In genomic region chr8:104078091-104078490, GRCm38 (mm10) we compare ENCODE assay signal across 22 mouse cellular contexts. TPM values are rescaled to one million over a fixed set of nuclear protein-coding genes. Genes with fewer than 3 reads are reported as not detected.
DNase-seq lines count a peak whose midpoint lies in the region; ATAC-seq and TF ChIP-seq lines count a peak whose summit lies in the region.
"Had no signal": no experiment of that assay in that cellular context is flagged by ENCODE, and none has a peak within 500 bp of the region (broad histone marks: within the 10 kb centered on the region; RNA-seq: fewer than 3 reads in every experiment).

No protein-coding gene starts in this region.

- intact Hi-C loops in left cerebral cortex, postnatal 4 days (cut with DNase I) = no loop called here

- H3K4me3 ChIP-seq in forebrain, embryonic 13.5 days = no peak overlapping the region
- H3K4me3 ChIP-seq in forebrain, embryonic 10.5 days = no peak overlapping the region
- H3K4me3 ChIP-seq in neural tube, embryonic 13.5 days = no peak overlapping the region
- no peak overlapping the region for H3K4me3 ChIP-seq in hindbrain, embryonic 11.5 days (ENCODE audit: low read depth, low read length)
- H3K4me3 ChIP-seq: hindbrain, embryonic 10.5 days; midbrain, embryonic 12.5 days had no signal

- H3K27ac ChIP-seq in forebrain, embryonic 13.5 days = no peak overlapping the region
- H3K27ac ChIP-seq in forebrain, embryonic 10.5 days = no peak overlapping the region
- H3K27ac ChIP-seq in neural tube, embryonic 13.5 days (replicated peaks) = no peak overlapping the region
- no peak overlapping the region for H3K27ac ChIP-seq in hindbrain, embryonic 11.5 days (ENCODE audit: low read depth, low read length)
- H3K27ac ChIP-seq: hindbrain, embryonic 10.5 days; midbrain, embryonic 12.5 days had no signal

- DNase-seq in forebrain, embryonic 10.5 days (ENCODE audit: extremely low spot score, low spot score) = no peak
- peak; percentile 27 for DNase-seq in left cerebral cortex, postnatal 4 days
- no peak for DNase-seq in left cerebral cortex, adult 8-10 months (ENCODE audit: low spot score in 2 of 2)
- DNase-seq in neural tube, embryonic 10.5 days (ENCODE audit: extremely low spot score, low spot score) = no peak
- DNase-seq in brain, embryonic 14.5 days (ENCODE audit: low read depth) = peak; percentile 75
- DNase-seq in hindbrain, embryonic 11.5 days (ENCODE audit: low spot score) = no peak
- DNase-seq: cerebellum, adult 11-12 months; gastrocnemius, postnatal 10 days; kidney, adult 18-20 months; layer of hippocampus, adult 9-11 months; lung, postnatal 10 days; right cerebral cortex, postnatal 14 days; thymus, adult 18-20 months; thymus, postnatal 36 days had no signal

- H3K4me1 ChIP-seq in forebrain, embryonic 13.5 days = peaks cover 10% of the 10 kb centered on the region
- peaks cover 7% of the 10 kb centered on the region; the same call in 1 of the 2 replicates for H3K4me1 ChIP-seq in forebrain, embryonic 10.5 days
- peaks cover 16% of the 10 kb centered on the region for H3K4me1 ChIP-seq in neural tube, embryonic 13.5 days (replicated peaks)
- H3K4me1 ChIP-seq in hindbrain, embryonic 11.5 days (replicated peaks; ENCODE audit: control insufficient read depth, insufficient read depth, low read length) = no peaks in the 10 kb centered on the region
- H3K4me1 ChIP-seq: hindbrain, embryonic 10.5 days; midbrain, embryonic 12.5 days had no signal

- 61% methylated on average over 7 of the region's 7 CpGs for WGBS in forebrain, embryonic 13.5 days
- 87% methylated on average over 7 of the region's 7 CpGs for WGBS in forebrain, embryonic 10.5 days
- WGBS in neural tube, embryonic 13.5 days = 55% methylated on average over 7 of the region's 7 CpGs
- WGBS in hindbrain, embryonic 11.5 days = 80% methylated on average over 7 of the region's 7 CpGs

- H3K36me3 ChIP-seq in forebrain, embryonic 13.5 days (ENCODE audit: poor library complexity, severe bottlenecking) = no peaks in the 10 kb centered on the region
- no peaks in the 10 kb centered on the region for H3K36me3 ChIP-seq in forebrain, embryonic 10.5 days (replicated peaks)
- no peaks in the 10 kb centered on the region for H3K36me3 ChIP-seq in neural tube, embryonic 13.5 days
- H3K36me3 ChIP-seq in hindbrain, embryonic 11.5 days (ENCODE audit: control insufficient read depth, insufficient read depth, low read length) = no peaks in the 10 kb centered on the region
- H3K36me3 ChIP-seq: hindbrain, embryonic 10.5 days; midbrain, embryonic 12.5 days had no signal

- no peak for TF ChIP-seq CTCF in brain, embryonic 14.5 days (IDR thresholded peaks at IDR 0.05; ENCODE audit: borderline replicate concordance, extremely low read depth, insufficient read depth, insufficient read length)

- H3K9me3 ChIP-seq in forebrain, embryonic 13.5 days (replicated peaks) = no peaks in the 10 kb centered on the region
- H3K9me3 ChIP-seq in forebrain, embryonic 10.5 days = no peaks in the 10 kb centered on the region
- no peaks in the 10 kb centered on the region for H3K9me3 ChIP-seq in neural tube, embryonic 13.5 days
- H3K9me3 ChIP-seq in hindbrain, embryonic 11.5 days (ENCODE audit: control insufficient read depth, low read length) = no peaks in the 10 kb centered on the region
- H3K9me3 ChIP-seq: hindbrain, embryonic 10.5 days; midbrain, embryonic 12.5 days had no signal

- H3K27me3 ChIP-seq in forebrain, embryonic 13.5 days = no peaks in the 10 kb centered on the region
- H3K27me3 ChIP-seq in forebrain, embryonic 10.5 days (ENCODE audit: poor library complexity, severe bottlenecking) = no peaks in the 10 kb centered on the region
- H3K27me3 ChIP-seq in neural tube, embryonic 13.5 days = no peaks in the 10 kb centered on the region
- H3K27me3 ChIP-seq in hindbrain, embryonic 11.5 days (ENCODE audit: control insufficient read depth, insufficient read depth, low read length) = no peaks in the 10 kb centered on the region
- H3K27me3 ChIP-seq: midbrain, embryonic 12.5 days; Patski had no signal

- 0 out of 2 replicates have a peak, but pooled peaks have one; percentile 43 for ATAC-seq in forebrain, embryonic 13.5 days
- 0 out of 2 replicates have a peak, but pooled peaks have one; percentile 27 for ATAC-seq in neural tube, embryonic 13.5 days (ENCODE audit: low read depth)
- ATAC-seq in hindbrain, embryonic 11.5 days (ENCODE audit: low FRiP score) = no peak
- ATAC-seq: Patski had no signal

- no peak overlapping the region for H3K9ac ChIP-seq in forebrain, embryonic 13.5 days
- H3K9ac ChIP-seq in neural tube, embryonic 13.5 days = no peak overlapping the region
- H3K9ac ChIP-seq in hindbrain, embryonic 11.5 days (ENCODE audit: low read depth, low read length) = no peak overlapping the region
- H3K9ac ChIP-seq: midbrain, embryonic 12.5 days had no signal

- no peak for TF ChIP-seq POLR2A in brain, embryonic 14.5 days (IDR thresholded peaks at IDR 0.05; ENCODE audit: borderline replicate concordance, extremely low read depth, insufficient read depth, insufficient read length, poor library complexity, severe bottlenecking)

- no peak overlapping the region for H3K4me2 ChIP-seq in forebrain, embryonic 13.5 days
- H3K4me2 ChIP-seq in neural tube, embryonic 13.5 days = no peak overlapping the region
- no peak overlapping the region for H3K4me2 ChIP-seq in hindbrain, embryonic 11.5 days (replicated peaks; ENCODE audit: low read depth, low read length)
- H3K4me2 ChIP-seq: heart, embryonic 11.5 days; midbrain, embryonic 12.5 days had no signal

RNA-seq across cellular contexts. Expression of gene Cdh5, which starts 23.3 kb away (rescaled TPM):
- 8.9 and 9.1 TPM in 2 replicates for polyA plus RNA-seq in forebrain, embryonic 13.5 days (2015; fragmentation: Nextera tagmentation; extraction: Ambion mirVana)
- 12.5 and 14.3 TPM in 2 replicates for polyA plus RNA-seq in forebrain, embryonic 10.5 days (2016; fragmentation: Nextera tagmentation; extraction: Ambion mirVana)
- total RNA-seq in left cerebral cortex, postnatal 4 days (2021) = 10 to 100 TPM; 21.8 to 24.4 TPM
- total RNA-seq in left cerebral cortex, adult 8-10 months (2022) = 10 to 100 TPM in 3 of 4 experiments, 1 to 10 TPM in 1; 8.4 to 13.3 (median 11.6) TPM
- polyA plus RNA-seq in neural tube, embryonic 13.5 days (2015; fragmentation: Nextera tagmentation; extraction: Ambion mirVana) = 18.1 and 18.9 TPM in 2 replicates
- polyA plus RNA-seq in brain, embryonic 14.5 days (2012; rRNA removed) = 18.2 and 34.6 TPM in 2 replicates
- 15.5 and 15.9 TPM in 2 replicates for polyA plus RNA-seq in hindbrain, embryonic 11.5 days (2014; fragmentation: Nextera tagmentation; extraction: Ambion mirVana)
- total RNA-seq: granulocyte monocyte progenitor cell, adult 5-6 weeks; neutrophil, adult 5-6 weeks had no signal
- polyA plus RNA-seq: Patski had no signal

Comparison
In these comparisons a context has a peak if more than half of its experiments do, and no peak if none do; other contexts are left out.
1. DNase-seq: peak in left cerebral cortex, postnatal 4 days (single experiment) and brain, embryonic 14.5 days (single experiment); none in forebrain, embryonic 10.5 days (single experiment), left cerebral cortex, adult 8-10 months (0 of 2), neural tube, embryonic 10.5 days (single experiment) and hindbrain, embryonic 11.5 days (single experiment).